Mouse (Mus musculus) urinary bladder, adult 2 months (tissue): ENCODE measurements around the gene Padi3. TPM values are rescaled to one million over a fixed set of nuclear protein-coding genes. Genes with fewer than 3 reads are reported as not detected.
A peak's percentile ranks its signal among the peaks of the same experiment; 100 is the strongest.

Experiments used
- DNase-seq: peaks from one replicate; pipeline ENCODE4 v3.0.0; 2022; ENCODE audit warnings: low spot score
- polyA plus RNA-seq: library from polyadenylated mRNA; depleted of rRNA; stranded (reverse); fragments of >200 nt; gene quantifications from 2 replicates; pipeline ENCODE4 v1.2.3, GENCODE M21; 2012

The Padi3 gene
- polyA plus RNA-seq, 1 experiment = 0.30 TPM

GRCm38 (mm10) chr4:140815996-140816917 lies 5.8 kb upstream of the Padi3 start:
- DNase-seq = no peak

DNA sequence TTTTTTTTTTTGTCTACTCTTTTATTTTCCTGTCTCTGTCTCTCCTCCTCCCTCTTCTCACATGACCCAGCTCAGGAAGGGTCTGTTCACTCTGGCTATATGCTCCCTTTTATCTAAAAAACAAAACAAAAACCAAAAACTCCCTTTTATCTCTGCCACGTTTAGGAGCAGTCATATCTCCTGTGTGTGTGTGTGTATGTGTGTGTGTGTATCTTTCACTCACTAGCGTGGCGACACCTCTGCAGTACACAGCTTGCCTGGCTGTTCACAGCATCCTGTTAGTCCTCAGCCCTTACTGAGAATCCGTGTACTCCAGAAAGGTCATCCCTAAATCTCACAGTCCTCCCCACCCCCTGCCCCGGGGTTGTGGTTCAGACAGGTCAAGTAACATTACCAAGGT lies 5.0 kb upstream of the Padi3 start:
- no peak for DNase-seq

GRCm38 (mm10) chr4:140814241-140815225 lies 4.1 kb upstream of the Padi3 start:
- peak; percentile 34 for DNase-seq

GRCm38 (mm10) chr4:140813358-140814185 lies 3.1 kb upstream of the Padi3 start:
- no peak for DNase-seq

- no peak for DNase-seq
Measured at GRCm38 (mm10) chr4:140812609-140813008, 2.2 kb upstream of the Padi3 start.

GRCm38 (mm10) chr4:140812191-140812590 lies 1.7 kb upstream of the Padi3 start:
- DNase-seq = no peak

DNA sequence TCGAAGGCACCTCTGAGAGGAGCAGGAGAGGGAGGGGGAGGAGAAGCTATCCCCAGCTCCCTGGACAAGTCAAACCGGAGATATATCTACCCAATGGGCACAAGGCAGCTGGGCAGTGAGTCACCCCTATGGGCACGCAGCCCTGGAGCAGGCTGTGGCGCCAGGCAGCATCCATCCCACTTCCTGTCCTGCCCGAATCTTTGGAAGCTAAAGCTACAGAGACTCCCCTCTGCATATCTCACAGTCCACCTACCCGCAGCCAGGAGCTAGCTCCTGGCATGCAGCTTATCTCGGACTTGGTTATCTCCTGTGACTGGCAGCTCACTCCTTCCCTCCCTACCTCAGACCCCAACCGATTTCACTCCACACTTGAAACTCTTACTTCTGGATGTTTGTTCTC lies 1.3 kb downstream of the Padi3 start:
- DNase-seq = no peak

DNA sequence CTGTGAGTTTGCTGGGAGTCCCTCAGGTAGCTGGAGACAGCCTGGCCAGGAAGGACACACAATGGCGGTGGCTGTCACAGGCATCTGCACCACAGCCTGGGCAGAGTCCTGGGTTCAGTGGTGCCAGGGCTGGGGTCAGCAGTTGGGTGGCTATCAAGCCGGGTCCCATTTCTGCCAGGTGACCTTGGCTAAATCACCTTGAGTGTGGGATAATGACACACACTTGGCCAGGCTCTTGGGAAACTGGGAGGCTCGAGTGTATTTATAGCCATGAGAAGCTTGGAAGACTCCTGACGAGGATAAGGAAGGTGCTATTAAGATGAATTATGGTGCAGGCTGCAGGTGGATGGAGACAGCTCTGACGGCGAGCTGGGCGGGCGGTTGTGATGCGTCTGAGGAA lies 5.8 kb downstream of the Padi3 start:
- no peak for DNase-seq

GRCm38 (mm10) chr4:140801364-140801763 lies 9.1 kb downstream of the Padi3 start:
- no peak for DNase-seq

- no peak for DNase-seq
Measured at GRCm38 (mm10) chr4:140796786-140797185, 13.7 kb downstream of the Padi3 start.

- DNase-seq = no peak
Measured at GRCm38 (mm10) chr4:140794678-140795077, 15.8 kb downstream of the Padi3 start.

GRCm38 (mm10) chr4:140793795-140794194 lies 16.7 kb downstream of the Padi3 start:
- DNase-seq = no peak

GRCm38 (mm10) chr4:140792584-140792983 lies 17.9 kb downstream of the Padi3 start:
- DNase-seq = no peak

GRCm38 (mm10) chr4:140791071-140791470 lies 19.4 kb downstream of the Padi3 start:
- no peak for DNase-seq

- DNase-seq = no peak
Measured at GRCm38 (mm10) chr4:140789983-140790382, 20.5 kb downstream of the Padi3 start.

DNA sequence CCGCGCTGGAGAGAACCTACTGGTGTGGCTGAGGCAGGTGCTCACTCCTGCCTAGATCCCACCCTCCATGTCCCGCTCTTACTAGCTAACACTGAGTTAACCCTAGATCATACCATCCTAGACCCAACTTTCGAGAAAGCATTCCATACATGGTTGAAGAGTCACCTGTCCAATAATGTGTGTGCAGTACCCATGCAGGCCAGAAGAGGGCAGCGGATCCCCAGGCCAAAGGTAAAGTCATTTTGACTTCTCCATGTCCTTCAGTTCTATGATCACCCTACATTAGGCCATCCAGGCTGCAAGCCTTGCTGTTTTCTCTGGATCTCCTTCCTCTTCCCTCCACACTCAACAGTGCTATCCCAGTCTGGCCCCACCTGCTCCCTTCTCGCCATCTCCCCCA lies 21.5 kb downstream of the Padi3 start:
- peak; percentile 46 for DNase-seq

- no peak for DNase-seq
Measured at GRCm38 (mm10) chr4:140788264-140788663, 22.2 kb downstream of the Padi3 start.

GRCm38 (mm10) chr4:140787414-140787813 lies 23.0 kb downstream of the Padi3 start:
- DNase-seq = no peak

- DNase-seq = no peak
Measured at GRCm38 (mm10) chr4:140785217-140785616, 25.2 kb downstream of the Padi3 start.

DNA sequence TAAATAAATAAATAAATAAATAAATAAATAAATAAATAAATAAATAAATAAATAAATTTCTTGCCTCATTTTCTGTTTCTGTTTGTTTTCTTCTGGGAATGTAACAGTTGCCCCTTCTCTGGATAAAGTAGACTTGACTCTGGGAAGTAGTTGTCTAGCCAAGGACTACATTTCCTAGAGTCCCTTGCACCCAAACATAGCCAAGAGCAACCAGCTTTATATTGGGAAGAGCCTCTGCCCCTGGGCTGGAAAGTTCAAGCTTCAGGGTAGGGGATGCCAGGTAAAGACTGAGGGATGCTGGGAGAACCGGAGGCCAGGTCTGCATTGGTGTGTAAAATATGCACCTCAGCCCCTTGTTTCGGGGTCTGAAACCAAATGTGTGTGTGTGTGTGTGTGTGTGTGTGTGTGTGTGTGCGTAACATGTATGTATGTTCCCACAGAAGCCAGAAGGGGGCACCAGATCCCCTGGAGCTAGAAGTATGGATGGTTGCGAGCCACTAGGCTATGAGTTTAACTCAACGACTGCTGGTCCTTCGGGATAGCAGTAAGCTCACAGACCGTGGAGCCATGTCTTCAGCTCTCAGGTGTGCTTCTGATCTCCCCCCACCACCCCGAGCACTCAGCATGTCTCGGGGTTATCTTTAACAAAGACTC lies 26.0 kb downstream of the Padi3 start:
- no peak for DNase-seq

- DNase-seq = no peak
Measured at GRCm38 (mm10) chr4:140782821-140783220, 27.6 kb downstream of the Padi3 start.
